Mouse (Mus musculus) embryonic stem cell, embryonic (primary cell): Measurements from ENCODE around the gene 4930412O13Rik.

Source experiments
- CTCF ChIA-PET, 4 experiments: fragments of 300-600 bp in 2 of 4; fragments of 350-600 bp in 2 of 4; sonication (Branson Sonifier 250); formaldehyde crosslinking; loops; one replicate each; lab custom pipeline; 2022; ENCODE audit warnings: inconsistent platforms in 2 of 4; lab: Charles Lee
- POLR2A ChIA-PET, 4 experiments: fragments of 300-600 bp in 2 of 4; fragments of 350-600 bp in 2 of 4; sonication (Branson Sonifier 250); formaldehyde crosslinking; loops; one replicate each; lab custom pipeline; 2022; ENCODE audit warnings: antibody characterized with exemption in 4 of 4, inconsistent platforms in 1 of 4; lab: Charles Lee

The 4930412O13Rik gene

GRCm38 (mm10) chr2:9926194-9926904 lies 45.3 kb downstream of the 4930412O13Rik start:
- ChIA-PET CTCF (interaction anchor here in 1 of 4 experiments (0.5 to 0.6 kb wide), 2 partner anchors 28 to 84 kb away, joined by 4 to 7 read pairs; no protein-coding TSS in a partner anchor), POLR2A (interaction anchor here in 1 of 4 experiments (0.6 to 1.0 kb wide), 2 partner anchors 10 to 121 kb away, joined by 3 to 6 read pairs; no protein-coding TSS in a partner anchor)

- ChIA-PET CTCF (interaction anchor here in 1 of 4 experiments (0.5 to 0.6 kb wide), 2 partner anchors 28 to 83 kb away, joined by 4 to 7 read pairs; no protein-coding TSS in a partner anchor), POLR2A (interaction anchor here in 1 of 4 experiments (1.0 kb wide), 1 partner anchor 11 kb away, joined by 3 read pairs; no protein-coding TSS in a partner anchor)
Observed at GRCm38 (mm10) chr2:9926905-9927283, 45.8 kb downstream of the 4930412O13Rik start.
